Mouse (Mus musculus) forebrain, embryonic 13.5 days (tissue): Measurements from ENCODE around the gene Tbk1. TPM values are rescaled to one million over a fixed set of nuclear protein-coding genes. Genes with fewer than 3 reads are reported as not detected.
A peak's percentile ranks its signal among the peaks of the same experiment; 100 is the strongest.

ENCODE experiments used
- ATAC-seq: fragments of 200-750 bp; cut with Nextera tagmentation; 2 replicates; pipeline ENCODE4 v1.8.0; 2017
- H3K27ac ChIP-seq: fragments of 300-500 bp; sonication (generic); 2 replicates; pipeline ENCODE4 v1.5.1; 2015; ENCODE audit warnings: inconsistent platforms, mild to moderate bottlenecking, moderate library complexity
- H3K27me3 ChIP-seq: fragments of 300-500 bp; sonication (generic); 2 replicates; pipeline ENCODE4 v1.6.1; 2015; ENCODE audit warnings: mild to moderate bottlenecking, inconsistent platforms
- H3K36me3 ChIP-seq: fragments of 300-500 bp; sonication (generic); 2 replicates; pipeline ENCODE4 v1.6.1; 2015; ENCODE audit warnings: mild to moderate bottlenecking, inconsistent platforms; ENCODE audit not compliant: poor library complexity, severe bottlenecking
- H3K4me1 ChIP-seq: fragments of 300-500 bp; sonication (generic); 2 replicates; pipeline ENCODE4 v1.6.1; 2015; ENCODE audit warnings: inconsistent platforms
- H3K4me2 ChIP-seq: fragments of 300-500 bp; sonication (generic); 2 replicates; pipeline ENCODE4 v1.6.1; 2015; ENCODE audit warnings: inconsistent platforms, mild to moderate bottlenecking, moderate library complexity
- H3K4me3 ChIP-seq: fragments of 300-500 bp; sonication (generic); 2 replicates; pipeline ENCODE4 v1.5.1; 2015; ENCODE audit warnings: mild to moderate bottlenecking, inconsistent platforms
- H3K9ac ChIP-seq: fragments of 300-500 bp; sonication (generic); 2 replicates; pipeline ENCODE4 v1.6.1; 2015; ENCODE audit warnings: mild to moderate bottlenecking, inconsistent platforms
- H3K9me3 ChIP-seq: fragments of 300-500 bp; sonication (generic); replicated peaks from 2 replicates; pipeline ENCODE4 v1.6.1; 2016; ENCODE audit warnings: inconsistent platforms
- WGBS: fragments of 180-500 bp; shearing (Covaris S2); methylation state at CpG from one replicate; pipeline ENCODE4 v1.1.7; 2015; 5-methylcytosine and 5-hydroxymethylcytosine counted together
- polyA plus RNA-seq: library from polyadenylated mRNA; unstranded; fragments of >200 nt; fragmentation: Nextera tagmentation; extraction: Ambion mirVana; gene quantifications from 2 replicates; pipeline ENCODE4 v1.2.1, GENCODE M21; 2015

The Tbk1 gene
- polyA plus RNA-seq, result 31.7 and 37.1 TPM in 2 replicates

DNA sequence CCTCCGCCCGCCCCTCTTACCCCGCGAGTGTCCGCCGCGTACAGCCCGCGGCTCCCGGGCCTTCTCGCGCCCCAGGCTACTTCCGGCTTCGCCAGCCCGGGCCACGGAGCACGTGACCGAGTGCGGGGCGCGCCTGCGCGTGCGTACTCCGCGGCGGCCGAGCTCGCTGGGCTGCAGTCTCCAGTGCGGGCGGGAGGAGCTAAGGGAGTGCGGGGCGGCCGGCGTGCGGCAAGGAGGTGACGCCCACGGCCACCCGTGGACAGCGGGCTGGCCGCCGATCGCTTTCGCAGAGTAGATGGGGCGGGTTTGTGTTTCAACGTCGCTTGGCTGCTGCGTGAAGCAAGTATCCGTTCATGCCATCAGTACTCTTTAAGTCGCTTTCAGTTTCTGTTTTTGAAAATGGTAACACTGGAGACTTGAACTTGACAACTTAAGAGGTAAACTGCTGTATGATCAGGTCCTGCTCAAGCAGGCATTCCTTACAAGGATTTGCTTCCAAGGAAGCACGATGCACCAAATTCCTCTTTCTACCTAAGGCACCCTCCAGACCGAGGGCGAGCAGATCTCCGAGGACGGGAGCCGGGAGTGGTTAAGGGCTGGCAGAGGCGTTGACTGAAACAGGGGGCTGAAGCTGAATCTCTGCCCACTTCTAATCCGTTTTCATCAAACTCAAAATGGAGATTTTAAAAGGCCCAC lies at the start of gene Tbk1:
Gene Tbk1 (minus strand): TSS at position 113 of the 696 bp plus-strand sequence.
- no peak within 1 kb of the TSS for H3K27ac ChIP-seq
- WGBS, result under 1% methylated on average over 50 of the region's 58 CpGs
- peak within 1 kb of the TSS; percentile 93 for H3K9ac ChIP-seq
- H3K36me3 ChIP-seq, result peaks cover 37% of the 10 kb centered on the region
- peak within 1 kb of the TSS; percentile 83 for H3K4me2 ChIP-seq
- peak within 1 kb of the TSS; percentile 88 for H3K4me3 ChIP-seq
- ATAC-seq, result peak; percentile 99
- no peaks in the 10 kb centered on the region for H3K27me3 ChIP-seq
- no peaks in the 10 kb centered on the region for H3K9me3 ChIP-seq
- H3K4me1 ChIP-seq, result peaks cover 14% of the 10 kb centered on the region

DNA sequence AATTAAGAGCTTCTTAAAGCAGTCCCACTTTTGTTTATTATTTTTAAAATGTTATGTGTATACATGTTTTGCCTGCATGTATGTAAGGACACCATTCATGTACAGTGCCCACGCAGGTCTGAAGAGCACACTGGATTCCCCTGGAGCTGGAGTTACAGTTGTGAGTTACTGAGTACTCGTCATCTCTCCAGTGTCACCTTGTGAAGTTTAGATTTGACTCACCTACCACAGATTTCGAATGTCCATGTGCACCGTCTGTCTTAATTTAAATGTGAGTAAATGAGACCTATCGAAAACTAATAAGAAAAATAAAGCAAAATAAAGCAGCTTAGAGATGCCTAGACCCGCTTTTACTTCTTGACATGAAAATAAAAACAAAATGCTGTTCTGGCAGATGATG lies 49.7 kb upstream of the Tbk1 start:
- no peak for ATAC-seq

DNA sequence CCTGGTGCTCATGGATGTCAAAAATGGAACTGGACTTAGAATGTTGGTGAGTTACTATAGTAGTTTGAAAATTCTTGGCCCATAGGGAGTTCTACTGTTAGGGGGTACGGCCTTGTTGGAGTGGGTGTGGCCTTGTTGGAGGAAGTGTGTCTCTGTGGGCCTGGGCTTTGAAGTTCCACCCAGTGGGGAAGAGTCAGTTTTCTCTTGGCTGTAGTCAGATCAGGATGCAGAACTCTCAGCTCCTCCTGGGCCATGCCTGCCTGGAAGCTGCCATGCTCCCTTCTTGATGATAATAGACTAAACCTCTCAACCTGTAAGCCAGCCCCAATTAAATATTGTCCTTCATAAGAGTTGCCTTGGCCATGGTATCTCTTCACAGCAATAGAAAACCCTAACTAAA lies 47.6 kb upstream of the Tbk1 start:
- no peaks in the 10 kb centered on the region for H3K27me3 ChIP-seq
- no peak overlapping the region for H3K4me2 ChIP-seq
- H3K9ac ChIP-seq, result no peak overlapping the region
- H3K27ac ChIP-seq, result no peak overlapping the region
- no peaks in the 10 kb centered on the region for H3K36me3 ChIP-seq
- H3K9me3 ChIP-seq, result no peaks in the 10 kb centered on the region
- ATAC-seq, result no peak
- no peaks in the 10 kb centered on the region for H3K4me1 ChIP-seq
- 81% methylated on average over 1 of the region's 1 CpGs for WGBS
- H3K4me3 ChIP-seq, result no peak overlapping the region

More for the DNA sequence above, 49.7 kb upstream of the Tbk1 start:
- H3K27me3 ChIP-seq, result peaks cover 8% of the 10 kb centered on the region
- H3K9ac ChIP-seq, result no peak overlapping the region
- H3K27ac ChIP-seq, result no peak overlapping the region
- no peaks in the 10 kb centered on the region for H3K9me3 ChIP-seq
- H3K4me1 ChIP-seq, result peaks cover 6% of the 10 kb centered on the region
- H3K4me3 ChIP-seq, result no peak overlapping the region
- 85% methylated on average over 6 of the region's 6 CpGs for WGBS
- H3K4me2 ChIP-seq, result no peak overlapping the region
- H3K36me3 ChIP-seq, result no peaks in the 10 kb centered on the region

DNA sequence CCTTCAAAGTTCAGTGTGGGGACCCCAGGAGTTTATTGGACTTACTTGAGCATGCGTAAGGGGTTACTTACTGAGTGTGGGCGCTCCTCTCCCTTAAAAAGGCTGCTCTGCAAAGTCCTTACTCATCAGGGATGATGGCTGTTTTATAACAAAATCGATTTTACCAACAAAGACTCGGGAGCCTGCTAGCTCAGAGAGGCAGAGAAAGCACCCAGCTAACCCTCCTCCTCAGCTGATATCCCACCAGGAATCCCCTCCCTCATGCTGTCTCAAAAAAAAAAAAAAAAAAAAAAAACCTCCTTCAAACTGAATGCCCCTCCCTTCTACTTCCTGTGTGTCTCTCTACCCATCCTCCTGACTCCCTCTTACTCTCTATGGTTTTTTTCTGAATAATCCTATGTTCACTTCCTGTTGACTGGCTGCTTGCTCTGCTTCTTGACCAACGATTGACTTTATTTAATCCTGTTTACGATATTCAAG lies 42.0 kb upstream of the Tbk1 start:
- Histone ChIP-seq H3K27ac (no peak overlapping the region), H3K4me1 (peaks cover 18% of the 10 kb centered on the region), H3K27me3 (no peaks in the 10 kb centered on the region), H3K4me2 (no peak overlapping the region), H3K9ac (no peak overlapping the region), H3K4me3 (no peak overlapping the region), H3K36me3 (no peaks in the 10 kb centered on the region), H3K9me3 (no peaks in the 10 kb centered on the region)
- no peak for ATAC-seq
- 83% methylated on average over 6 of the region's 6 CpGs for WGBS

DNA sequence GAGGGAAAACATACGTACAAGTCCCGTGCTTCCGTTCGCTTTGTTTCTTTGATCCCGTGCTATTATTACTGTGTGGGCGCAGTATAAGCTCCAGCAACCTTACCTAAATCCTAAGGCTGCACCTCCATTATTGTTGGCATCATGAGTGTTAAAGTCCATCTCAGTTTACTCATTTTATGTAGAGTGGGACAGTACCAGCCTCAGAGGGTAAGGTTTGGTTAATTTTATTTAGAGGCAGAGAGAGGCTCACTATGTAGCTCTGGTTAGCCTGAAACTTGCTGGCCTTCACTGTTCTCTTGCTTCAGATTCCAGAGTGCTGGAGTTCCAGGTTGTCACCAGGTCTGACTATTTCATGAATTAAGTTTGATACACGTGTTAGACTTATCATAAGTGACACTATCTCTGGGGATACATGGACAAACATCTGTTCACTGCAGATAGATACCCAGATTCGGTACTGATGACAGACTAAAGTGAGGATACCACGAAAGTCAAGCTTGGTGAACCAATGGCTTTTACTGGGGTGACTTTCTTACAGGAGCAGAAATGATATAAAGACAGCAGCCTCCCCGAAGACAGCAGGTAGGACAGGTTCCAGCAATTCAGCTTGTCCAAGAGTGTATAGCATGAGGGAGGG lies 40.7 kb upstream of the Tbk1 start:
- ATAC-seq, result no peak
- H3K4me3 ChIP-seq, result no peak overlapping the region
- no peaks in the 10 kb centered on the region for H3K27me3 ChIP-seq
- H3K36me3 ChIP-seq, result no peaks in the 10 kb centered on the region
- no peak overlapping the region for H3K9ac ChIP-seq
- peaks cover 18% of the 10 kb centered on the region for H3K4me1 ChIP-seq
- peak overlapping the region; percentile 78 for H3K4me2 ChIP-seq
- no peak overlapping the region for H3K27ac ChIP-seq
- 87% methylated on average over 10 of the region's 10 CpGs for WGBS
- H3K9me3 ChIP-seq, result no peaks in the 10 kb centered on the region

DNA sequence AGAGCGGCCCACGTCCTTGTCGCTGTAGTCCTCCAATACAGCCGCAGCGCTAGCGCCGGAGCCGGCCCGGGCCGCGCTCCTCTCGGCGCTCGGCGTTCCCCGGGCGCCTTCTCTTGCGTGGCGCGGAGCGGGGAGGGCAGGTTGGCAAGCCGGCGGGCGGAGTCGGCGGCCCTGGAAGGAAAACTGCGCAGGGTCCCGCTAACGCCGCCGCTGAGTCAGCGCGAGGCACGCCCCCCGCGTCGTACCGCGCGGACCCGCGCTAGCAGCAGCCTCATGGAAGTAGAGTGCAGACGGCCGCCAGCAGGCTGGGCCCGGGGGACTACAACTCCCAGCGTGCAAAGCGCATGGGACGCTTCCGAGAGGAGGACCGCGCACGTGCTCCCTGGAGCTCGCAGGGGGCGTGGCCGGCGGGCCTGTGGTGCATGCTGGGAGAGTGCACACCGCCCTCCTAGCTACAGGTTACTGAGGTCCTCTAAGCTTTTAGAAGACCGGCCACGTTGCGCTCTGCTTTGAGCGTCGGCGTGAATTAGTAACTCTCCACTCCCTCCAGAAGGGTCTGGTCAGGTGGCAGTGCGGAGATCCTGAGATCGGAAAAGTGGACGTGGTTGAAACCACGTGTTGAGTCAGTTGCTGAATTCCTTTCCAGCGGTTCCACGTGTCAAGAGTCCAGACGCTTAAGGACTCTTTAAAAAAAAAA lies 39.7 kb upstream of the Tbk1 start, which contains the start of gene Xpot:
Gene Xpot (minus strand): TSS at position 147 of the 697 bp plus-strand sequence.
- H3K27ac ChIP-seq, result peak within 1 kb of the TSS; percentile 91
- H3K4me2 ChIP-seq, result peak within 1 kb of the TSS; percentile 78
- ATAC-seq, result peak; percentile 100
- H3K27me3 ChIP-seq, result no peaks in the 10 kb centered on the region
- H3K9ac ChIP-seq, result peak within 1 kb of the TSS; percentile 88
- under 1% methylated on average over 70 of the region's 70 CpGs for WGBS
- H3K4me1 ChIP-seq, result peaks cover 18% of the 10 kb centered on the region
- no peaks in the 10 kb centered on the region for H3K9me3 ChIP-seq
- peaks cover 8% of the 10 kb centered on the region for H3K36me3 ChIP-seq
- H3K4me3 ChIP-seq, result peak within 1 kb of the TSS; percentile 81

DNA sequence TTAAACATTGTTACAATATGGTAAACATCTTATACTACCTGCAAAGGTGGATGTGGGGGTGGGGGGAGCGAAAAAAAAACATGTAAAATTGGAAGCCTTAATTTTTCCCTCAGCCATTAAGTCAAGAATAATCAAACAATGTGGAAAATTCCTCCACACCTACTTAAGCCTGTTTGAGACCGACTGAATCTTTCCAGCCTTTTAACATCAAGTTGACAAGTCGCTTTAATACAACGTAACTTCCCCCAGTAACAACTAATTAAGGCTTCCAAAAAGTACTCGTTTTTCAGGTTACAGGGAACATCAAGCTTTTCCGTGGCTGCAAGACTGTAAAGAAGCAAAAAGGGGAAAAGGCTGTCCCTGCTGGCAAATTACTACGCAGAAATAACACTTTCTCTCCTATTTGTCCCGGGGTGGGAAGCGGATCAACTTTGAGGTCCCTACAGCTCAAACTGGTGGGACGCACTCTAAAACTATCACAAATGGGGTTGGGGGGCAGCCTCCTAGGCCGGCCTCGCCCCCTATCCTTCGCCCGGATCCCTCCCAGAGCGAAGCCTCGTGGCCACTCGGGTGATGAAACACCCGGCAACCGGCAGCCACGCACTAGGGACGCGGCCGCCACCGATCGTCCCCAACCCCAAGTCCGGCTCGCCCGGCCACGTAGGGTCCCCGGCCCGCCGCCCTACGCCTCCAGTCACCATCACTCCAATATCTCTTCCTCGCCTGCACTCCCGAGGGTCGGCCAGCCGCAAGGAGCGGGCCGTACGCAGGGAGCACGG lies 39.0 kb upstream of the Tbk1 start:
- WGBS, result under 1% methylated on average over 41 of the region's 41 CpGs

DNA sequence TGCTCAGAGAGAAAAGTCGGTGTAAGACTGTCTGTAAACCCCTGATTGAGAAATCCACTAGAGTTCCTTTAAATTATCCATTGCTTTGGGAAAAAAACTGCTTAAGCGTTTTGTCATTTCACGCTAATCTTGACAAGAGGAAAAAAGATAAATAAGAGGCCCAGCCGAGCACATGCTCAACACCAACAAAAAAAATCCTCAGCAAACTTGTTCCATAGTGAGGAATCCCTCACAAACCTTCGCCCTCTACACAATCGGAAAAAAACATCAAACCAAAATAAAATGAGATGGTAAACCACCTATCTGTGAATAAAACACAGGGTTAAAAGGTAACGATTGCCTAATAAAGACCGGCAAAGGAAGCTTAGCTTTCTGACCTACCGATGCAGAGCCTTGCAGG lies 38.4 kb upstream of the Tbk1 start:
- Histone ChIP-seq H3K4me1 (peaks cover 18% of the 10 kb centered on the region), H3K36me3 (peaks cover 21% of the 10 kb centered on the region)
- WGBS, result 15% methylated on average over 9 of the region's 9 CpGs

More for the DNA sequence above, 39.0 kb upstream of the Tbk1 start:
- H3K27me3 ChIP-seq, result no peaks in the 10 kb centered on the region
- peak overlapping the region; percentile 81 for H3K4me3 ChIP-seq
- H3K9me3 ChIP-seq, result no peaks in the 10 kb centered on the region
- H3K4me2 ChIP-seq, result peak overlapping the region; percentile 78
- H3K27ac ChIP-seq, result peak overlapping the region; percentile 91
- H3K9ac ChIP-seq, result peak overlapping the region; percentile 88
- no peak for ATAC-seq
- peaks cover 18% of the 10 kb centered on the region for H3K4me1 ChIP-seq
- H3K36me3 ChIP-seq, result peaks cover 15% of the 10 kb centered on the region

DNA sequence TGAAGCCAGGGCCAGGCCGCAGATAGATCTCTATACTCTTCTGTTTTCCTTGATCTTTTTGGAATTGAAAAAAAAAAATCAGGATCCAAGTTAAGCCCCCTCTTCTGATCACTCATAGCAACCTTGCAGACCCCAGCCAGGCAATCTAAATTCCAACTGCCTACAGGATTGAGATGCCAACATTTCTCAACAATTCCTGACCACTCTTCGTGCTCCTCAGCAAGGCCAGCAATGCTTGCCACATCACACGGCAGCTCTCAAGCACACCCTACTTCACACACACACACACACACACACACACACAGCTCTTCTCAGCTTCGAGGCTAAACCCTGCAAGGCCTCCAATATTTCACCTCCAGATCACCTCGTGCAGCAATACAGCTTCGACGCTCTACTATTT lies 37.1 kb upstream of the Tbk1 start:
- ATAC-seq, result no peak
- no peaks in the 10 kb centered on the region for H3K27me3 ChIP-seq
- peaks cover 29% of the 10 kb centered on the region for H3K36me3 ChIP-seq
- H3K9me3 ChIP-seq, result no peaks in the 10 kb centered on the region
- H3K9ac ChIP-seq, result no peak overlapping the region
- 88% methylated on average over 7 of the region's 7 CpGs for WGBS
- no peak overlapping the region for H3K27ac ChIP-seq
- no peak overlapping the region for H3K4me2 ChIP-seq
- no peak overlapping the region for H3K4me3 ChIP-seq
- H3K4me1 ChIP-seq, result peaks cover 18% of the 10 kb centered on the region

More for the DNA sequence above, 38.4 kb upstream of the Tbk1 start:
- H3K4me2 ChIP-seq, result peak overlapping the region; percentile 78
- no peaks in the 10 kb centered on the region for H3K27me3 ChIP-seq
- no peaks in the 10 kb centered on the region for H3K9me3 ChIP-seq
- H3K27ac ChIP-seq, result no peak overlapping the region
- peak overlapping the region; percentile 81 for H3K4me3 ChIP-seq
- H3K9ac ChIP-seq, result peak overlapping the region; percentile 88
- ATAC-seq, result no peak

DNA sequence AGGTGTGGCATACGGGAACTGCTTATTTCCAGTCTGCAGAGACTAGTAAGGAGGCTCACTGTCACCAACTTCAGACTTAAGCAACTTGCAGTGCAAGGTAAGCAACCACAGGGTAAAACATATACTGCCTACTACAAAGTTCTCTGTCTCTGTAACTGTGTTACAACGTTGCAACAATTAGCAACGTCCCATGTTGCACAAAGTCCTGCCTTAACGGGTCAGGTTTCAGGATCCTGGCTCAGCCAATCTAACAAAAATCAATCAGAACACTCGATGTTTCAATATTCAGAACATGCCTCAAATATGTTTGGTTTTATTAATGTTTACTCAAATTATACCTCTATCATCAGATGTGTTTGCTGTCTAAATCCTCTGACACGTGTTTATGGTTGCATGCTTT lies 35.8 kb upstream of the Tbk1 start:
- no peaks in the 10 kb centered on the region for H3K9me3 ChIP-seq
- ATAC-seq, result no peak
- H3K4me3 ChIP-seq, result no peak overlapping the region
- whole genome bisulfite sequencing, result 88% methylated on average over 6 of the region's 6 CpGs
- no peak overlapping the region for H3K4me2 ChIP-seq
- H3K36me3 ChIP-seq, result peaks cover 41% of the 10 kb centered on the region
- no peak overlapping the region for H3K9ac ChIP-seq
- peaks cover 18% of the 10 kb centered on the region for H3K4me1 ChIP-seq
- no peaks in the 10 kb centered on the region for H3K27me3 ChIP-seq
- no peak overlapping the region for H3K27ac ChIP-seq

DNA sequence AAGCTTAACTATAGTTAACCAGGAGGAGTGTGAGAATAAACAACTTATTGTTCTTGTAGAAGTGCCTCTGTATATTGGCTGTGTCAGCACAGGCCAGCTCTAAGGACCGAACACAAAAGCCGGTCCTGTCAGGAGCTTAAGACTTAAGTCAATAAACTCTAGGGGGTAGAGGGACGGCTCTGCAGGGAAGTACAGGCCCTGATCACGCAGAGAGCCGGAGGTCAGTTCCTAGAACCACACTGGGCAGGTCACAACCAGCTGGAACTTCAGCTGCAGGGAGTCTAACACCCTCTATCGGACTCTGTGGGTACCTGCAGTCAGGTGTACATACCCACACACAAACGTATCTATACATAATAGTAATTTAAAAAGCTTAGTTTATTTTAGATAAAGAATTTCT lies 29.3 kb upstream of the Tbk1 start:
- no peak overlapping the region for H3K4me3 ChIP-seq
- no peak overlapping the region for H3K27ac ChIP-seq
- H3K36me3 ChIP-seq, result peaks cover 84% of the 10 kb centered on the region
- H3K9me3 ChIP-seq, result no peaks in the 10 kb centered on the region
- no peak for ATAC-seq
- H3K9ac ChIP-seq, result no peak overlapping the region
- no peaks in the 10 kb centered on the region for H3K27me3 ChIP-seq
- WGBS, result 47% methylated on average over 7 of the region's 7 CpGs
- H3K4me2 ChIP-seq, result no peak overlapping the region
- H3K4me1 ChIP-seq, result no peaks in the 10 kb centered on the region
